Mouse (Mus musculus) midbrain, embryonic 11.5 days (tissue): ENCODE measurements around the gene Atp11a. TPM values are rescaled to one million over a fixed set of nuclear protein-coding genes. Genes with fewer than 3 reads are reported as not detected.
A peak's percentile ranks its signal among the peaks of the same experiment; 100 is the strongest.

ENCODE experiments used
- ATAC-seq: fragments of 200-750 bp; cut with Nextera tagmentation; 2 replicates; pipeline ENCODE4 v1.8.0; 2017; ENCODE audit warnings: moderate TSS enrichment, moderate library complexity; ENCODE audit not compliant: low FRiP score
- DNase-seq: peaks from one replicate; pipeline ENCODE4 v3.0.0; 2015; ENCODE audit warnings: low spot score; ENCODE audit errors: missing footprints
- H3K27ac ChIP-seq: fragments of 300-500 bp; sonication (generic); 2 replicates; pipeline ENCODE4 v1.5.1; 2014; ENCODE audit warnings: low read depth, low read length
- H3K27me3 ChIP-seq: fragments of 300-500 bp; sonication (generic); 2 replicates; pipeline ENCODE4 v1.6.1; 2014; ENCODE audit warnings: mild to moderate bottlenecking, low read length, moderate library complexity, mixed read lengths; ENCODE audit not compliant: control insufficient read depth, insufficient read depth
- H3K36me3 ChIP-seq: fragments of 300-500 bp; sonication (generic); 2 replicates; pipeline ENCODE4 v1.6.1; 2014; ENCODE audit warnings: mild to moderate bottlenecking, low read length, moderate library complexity, mixed read lengths; ENCODE audit not compliant: control insufficient read depth, insufficient read depth
- H3K4me1 ChIP-seq: fragments of 300-500 bp; sonication (generic); 2 replicates; pipeline ENCODE4 v1.6.1; 2014; ENCODE audit warnings: low read length; ENCODE audit not compliant: control insufficient read depth, insufficient read depth
- H3K4me2 ChIP-seq: fragments of 300-500 bp; sonication (generic); 2 replicates; pipeline ENCODE4 v1.6.1; 2014; ENCODE audit warnings: mild to moderate bottlenecking, moderate library complexity
- H3K4me3 ChIP-seq: fragments of 300-500 bp; sonication (generic); 2 replicates; pipeline ENCODE4 v1.5.1; 2014; ENCODE audit warnings: low read depth, low read length
- H3K9ac ChIP-seq: fragments of 300-500 bp; sonication (generic); 2 replicates; pipeline ENCODE4 v1.6.1; 2014; ENCODE audit warnings: low read length
- H3K9me3 ChIP-seq: fragments of 300-500 bp; sonication (generic); 2 replicates; pipeline ENCODE4 v1.6.1; 2016; ENCODE audit warnings: low read length; ENCODE audit not compliant: control insufficient read depth
- WGBS: fragments of 180-500 bp; shearing (Covaris S2); extraction: QIAGEN DNeasy Blood & Tissue Kit; methylation state at CpG from one replicate; pipeline ENCODE4 v1.1.7; 2014; 5-methylcytosine and 5-hydroxymethylcytosine counted together
- polyA plus RNA-seq: library from polyadenylated mRNA; unstranded; fragments of >200 nt; fragmentation: Nextera tagmentation; extraction: Ambion mirVana; gene quantifications from 2 replicates; pipeline ENCODE4 v1.2.1, GENCODE M21; 2014

The Atp11a gene
- polyA plus RNA-seq, 1 experiment from 2014 or later, result 10.0 TPM

DNA sequence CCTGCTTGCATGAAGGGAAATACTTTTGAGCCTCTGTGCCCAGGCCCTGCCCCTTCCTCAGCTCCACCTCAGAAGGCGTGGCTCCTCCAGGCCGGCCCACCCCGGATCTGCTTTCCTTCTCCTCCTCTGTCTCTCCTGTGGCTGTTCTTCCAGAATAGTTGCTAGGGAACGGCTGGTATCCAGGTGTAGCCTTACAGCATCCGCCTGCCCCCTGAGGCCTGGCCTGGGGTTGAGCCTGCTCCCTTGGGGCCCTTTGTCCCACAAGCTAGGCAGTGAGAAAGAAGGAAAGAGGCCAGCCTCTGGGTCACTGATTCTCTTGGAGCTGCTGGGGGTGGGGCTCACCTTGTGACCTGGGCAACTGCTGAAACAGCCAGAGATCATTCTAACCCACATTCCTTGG lies 155.2 kb downstream of the Atp11a start:
- no peak overlapping the region for H3K4me3 ChIP-seq
- no peak overlapping the region for H3K4me2 ChIP-seq
- no peaks in the 10 kb centered on the region; the same call in 1 of the 2 replicates for H3K36me3 ChIP-seq
- H3K9me3 ChIP-seq, result no peaks in the 10 kb centered on the region
- H3K4me1 ChIP-seq, result peaks cover 14% of the 10 kb centered on the region
- no peak overlapping the region for H3K27ac ChIP-seq
- H3K27me3 ChIP-seq, result no peaks in the 10 kb centered on the region
- DNase-seq (no peak), ATAC-seq (0 out of 2 replicates have a peak, but pooled peaks have one; percentile 40)
- 18% methylated on average over 5 of the region's 5 CpGs for WGBS
- H3K9ac ChIP-seq, result no peak overlapping the region

DNA sequence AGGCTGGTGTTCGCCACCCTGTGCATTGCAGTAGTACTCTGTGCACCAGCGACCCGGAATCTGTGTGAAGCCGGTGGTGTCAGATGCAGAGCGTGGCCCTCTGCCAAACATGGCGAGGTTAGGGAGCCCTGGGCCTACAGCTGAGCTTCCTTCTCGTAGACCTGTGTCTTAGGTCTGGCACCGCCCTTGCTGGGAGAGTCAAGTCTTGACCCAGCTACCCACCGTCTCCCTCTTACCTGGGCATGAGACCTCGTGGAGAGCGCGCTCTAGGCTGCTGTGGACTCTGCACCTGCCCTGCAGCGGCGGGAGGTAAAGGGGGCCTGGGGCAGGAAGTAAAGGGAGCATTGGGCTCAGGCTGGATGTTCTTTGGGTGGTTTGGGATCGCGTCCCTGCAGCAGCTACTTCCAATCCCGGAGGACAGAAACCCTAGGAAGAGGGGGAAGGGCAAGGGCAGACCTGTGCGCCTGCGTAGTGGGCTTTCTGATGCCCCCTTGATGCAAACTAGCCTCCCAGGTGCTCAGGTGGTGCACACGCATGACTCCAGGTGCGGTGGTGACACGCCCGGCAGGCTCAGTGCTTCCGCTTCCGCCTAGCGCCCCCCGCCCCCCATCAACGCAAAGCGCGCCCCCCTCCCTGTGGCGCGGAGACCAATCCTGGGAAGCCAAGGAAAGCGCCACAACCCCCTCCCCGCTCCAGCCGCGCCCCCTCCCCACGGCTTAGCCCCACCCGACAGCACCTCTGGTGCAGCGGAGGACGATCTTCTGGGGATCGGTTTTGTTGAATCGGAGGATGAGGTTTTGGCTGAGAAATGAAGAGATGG lies 158.6 kb downstream of the Atp11a start:
- Histone ChIP-seq H3K27ac (no peak overlapping the region), H3K36me3 (no peaks in the 10 kb centered on the region), H3K9me3 (no peaks in the 10 kb centered on the region), H3K4me2 (peak overlapping the region; percentile 63), H3K27me3 (no peaks in the 10 kb centered on the region), H3K4me1 (peaks cover 14% of the 10 kb centered on the region), H3K9ac (peak overlapping the region; percentile 64), H3K4me3 (peak overlapping the region; percentile 40)
- ATAC-seq, result peak; percentile 77
- 18% methylated on average over 42 of the region's 42 CpGs for WGBS
- peak; percentile 91 for DNase-seq

DNA sequence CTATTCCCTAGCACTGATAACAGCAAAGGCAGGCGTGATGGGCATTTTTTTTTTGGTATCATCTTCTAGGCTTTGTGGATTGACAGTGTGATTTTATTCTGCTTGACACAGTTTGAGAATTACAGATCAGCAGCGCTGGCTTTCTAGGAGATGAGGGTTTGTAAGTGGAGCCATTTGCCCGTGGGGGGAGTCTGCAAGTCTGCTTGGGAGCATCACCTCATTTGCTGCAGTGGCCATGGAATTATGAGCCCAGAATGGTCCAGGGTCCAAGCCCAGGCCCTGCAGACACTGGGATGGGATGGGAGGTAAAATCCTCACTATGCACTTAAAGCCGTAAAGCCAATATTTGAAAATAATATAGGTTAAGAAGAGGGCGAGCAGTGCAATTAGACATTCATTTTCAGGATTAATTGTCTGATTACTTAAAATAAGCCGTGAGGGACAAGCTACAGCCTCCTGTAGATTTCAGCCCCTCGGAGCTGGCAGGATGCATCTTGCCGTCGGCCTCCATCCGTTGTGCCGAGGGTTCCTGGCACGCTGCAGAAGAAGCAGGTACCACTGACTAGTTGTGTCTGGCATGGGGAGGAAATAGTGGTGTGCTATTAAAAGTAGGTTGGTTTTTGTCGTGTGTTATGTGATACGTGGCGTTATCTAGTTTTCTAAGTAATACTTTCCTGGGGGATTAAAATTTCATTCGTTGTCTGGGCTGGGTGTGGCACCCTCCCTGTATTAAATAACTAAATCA lies 159.5 kb downstream of the Atp11a start:
- H3K4me1 ChIP-seq, result peaks cover 14% of the 10 kb centered on the region
- H3K4me3 ChIP-seq, result peak overlapping the region; percentile 40
- DNase-seq (no peak), ATAC-seq (no peak)
- H3K36me3 ChIP-seq, result no peaks in the 10 kb centered on the region
- H3K27ac ChIP-seq, result no peak overlapping the region
- no peaks in the 10 kb centered on the region for H3K9me3 ChIP-seq
- 71% methylated on average over 16 of the region's 16 CpGs for WGBS
- H3K9ac ChIP-seq, result peak overlapping the region; percentile 64
- peak overlapping the region; percentile 63 for H3K4me2 ChIP-seq
- H3K27me3 ChIP-seq, result no peaks in the 10 kb centered on the region

DNA sequence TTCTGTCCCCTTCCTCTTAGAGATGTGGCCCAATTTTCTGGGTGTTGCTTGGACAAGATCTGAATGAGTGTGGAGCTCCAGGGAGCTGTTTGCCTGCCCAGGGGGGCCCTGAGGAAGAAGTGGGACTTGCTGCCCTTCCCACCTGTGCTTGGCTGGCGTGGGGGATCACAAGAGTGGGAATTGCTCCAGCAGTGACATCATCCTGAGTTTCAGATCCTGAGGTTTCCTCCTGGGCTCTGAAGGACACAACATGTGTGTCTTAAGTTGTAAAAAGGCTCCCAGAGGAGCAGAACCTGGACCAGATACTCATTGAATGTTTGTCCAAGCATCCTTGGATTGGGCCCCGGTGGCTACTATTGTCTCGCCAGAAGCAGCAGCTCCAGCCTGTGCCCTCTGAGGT lies 160.2 kb downstream of the Atp11a start:
- Histone ChIP-seq H3K27me3 (no peaks in the 10 kb centered on the region), H3K4me3 (no peak overlapping the region), H3K9ac (no peak overlapping the region), H3K9me3 (no peaks in the 10 kb centered on the region), H3K36me3 (no peaks in the 10 kb centered on the region), H3K4me2 (peak overlapping the region; percentile 63; the same call in 1 of the 2 replicates), H3K27ac (no peak overlapping the region), H3K4me1 (peaks cover 11% of the 10 kb centered on the region)
- ATAC-seq (no peak), DNase-seq (no peak)
- 91% methylated on average over 3 of the region's 3 CpGs for WGBS

DNA sequence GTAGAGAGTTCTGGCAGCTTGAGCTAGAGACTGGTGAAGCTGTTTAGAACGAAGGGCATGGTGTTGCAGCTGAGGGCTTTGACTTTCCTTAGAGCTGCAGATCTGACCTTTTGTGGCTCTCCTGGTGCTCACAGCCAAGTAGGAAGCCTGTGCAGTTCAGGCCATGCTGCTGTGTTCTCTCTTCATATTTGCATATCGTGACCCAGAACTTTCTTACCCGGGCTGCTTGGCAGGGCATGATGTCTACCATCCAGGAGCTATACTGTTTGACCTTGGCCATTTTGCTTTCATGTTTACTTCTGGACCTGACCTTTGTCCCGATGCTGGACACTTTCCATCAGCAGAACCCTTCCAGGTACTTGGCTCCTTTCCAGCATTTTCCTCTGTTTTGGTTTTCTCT lies 161.0 kb downstream of the Atp11a start:
- Histone ChIP-seq H3K4me1 (peaks cover 8% of the 10 kb centered on the region), H3K4me3 (no peak overlapping the region), H3K27me3 (no peaks in the 10 kb centered on the region), H3K36me3 (no peaks in the 10 kb centered on the region), H3K9me3 (no peaks in the 10 kb centered on the region), H3K27ac (no peak overlapping the region), H3K4me2 (no peak overlapping the region), H3K9ac (no peak overlapping the region)
- WGBS, result 89% methylated on average over 4 of the region's 4 CpGs
- no peak for ATAC-seq
- DNase-seq, result no peak

Other genes starting within 250 kb of the Atp11a start
- gene Spaca7, start 184.0 kb upstream of the Atp11a start, polyA plus RNA-seq, result not detected in 2 replicates
- 61.2 and 63.1 TPM in 2 replicates for gene Tubgcp3, start 84.8 kb upstream of the Atp11a start, polyA plus RNA-seq
- gene Mcf2l, start 116.8 kb downstream of the Atp11a start, polyA plus RNA-seq, result 44.2 and 46.0 TPM in 2 replicates